Comparison of ENCODE assay signal across 22 mouse cellular contexts in genomic region chr9:69691756-69692155, GRCm38 (mm10).
DNase-seq lines count a peak whose midpoint lies in the region; ATAC-seq and TF ChIP-seq lines count a peak whose summit lies in the region.
"Had no signal": no experiment of that assay in that cellular context is flagged by ENCODE, and none has a peak within 500 bp of the region (broad histone marks: within the 10 kb centered on the region; RNA-seq: fewer than 3 reads in every experiment).

No protein-coding gene starts in this region.

- TF ChIP-seq EP300 in lung, postnatal 0 days (IDR thresholded peaks at IDR 0.05): no peak

- no peak for TF ChIP-seq CTCF in lung, embryonic 14.5 days (IDR thresholded peaks at IDR 0.05; ENCODE audit: low read depth)
- no peak for TF ChIP-seq CTCF in lung, adult 2 months (IDR thresholded peaks at IDR 0.05; ENCODE audit: insufficient read depth, low read length)
- TF ChIP-seq CTCF in lung, postnatal 0 days (IDR thresholded peaks at IDR 0.05): no peak

- ATAC-seq in lung, embryonic 14.5 days (ENCODE audit: insufficient read depth): peak; percentile 56; the same call in 1 of the 2 replicates
- peak; percentile 71 for ATAC-seq in lung, embryonic 16.5 days (ENCODE audit: low read depth)
- ATAC-seq in lung, postnatal 0 days: no peak
- ATAC-seq: activated CD4-positive, CD25-positive, alpha-beta regulatory T cell, adult 4 months; CD4-positive, CD25-positive, alpha-beta regulatory T cell, adult 4 months; Patski had no signal

- WGBS in lung, embryonic 14.5 days: 42% methylated on average over 3 of the region's 3 CpGs
- 51% methylated on average over 3 of the region's 3 CpGs for WGBS in lung, embryonic 16.5 days
- 69% methylated on average over 3 of the region's 3 CpGs for WGBS in lung, adult 2 months
- WGBS in lung, postnatal 0 days: 42% methylated on average over 3 of the region's 3 CpGs

- H3K27me3 ChIP-seq in lung, embryonic 14.5 days (ENCODE audit: insufficient read depth, low read length): no peaks in the 10 kb centered on the region
- no peaks in the 10 kb centered on the region for H3K27me3 ChIP-seq in lung, embryonic 16.5 days (ENCODE audit: control insufficient read depth, insufficient read depth, low read depth, low read length)
- H3K27me3 ChIP-seq in lung, postnatal 0 days (replicated peaks; ENCODE audit: insufficient read depth, low read length): no peaks in the 10 kb centered on the region; the same call in 1 of the 2 replicates
- H3K27me3 ChIP-seq: CH12.LX, Patski had no signal

- no peaks in the 10 kb centered on the region for H3K9me3 ChIP-seq in lung, embryonic 14.5 days (ENCODE audit: low read depth, low read length)
- no peaks in the 10 kb centered on the region for H3K9me3 ChIP-seq in lung, embryonic 16.5 days (ENCODE audit: control insufficient read depth, low read length)
- H3K9me3 ChIP-seq in lung, postnatal 0 days (ENCODE audit: low read length): no peaks in the 10 kb centered on the region
- H3K9me3 ChIP-seq: G1E had no signal

- peak; percentile 5 for DNase-seq in heart, adult 11 months
- no peak for DNase-seq in heart, adult 8-10 months (ENCODE audit: low spot score)
- peak; percentile 64 for DNase-seq in lung, embryonic 14.5 days
- DNase-seq in lung, postnatal 4 days: no peak
- DNase-seq in lung, adult 2 months: no peak
- peak; percentile 40 for DNase-seq in lung, postnatal 0 days (ENCODE audit: low spot score)
- DNase-seq in lung, adult 18-20 months: no peak
- DNase-seq: adrenal gland, adult 2 months; adrenal gland, adult 8-10 months; adrenal gland, postnatal 10 days; adrenal gland, postnatal 14 days; adrenal gland, postnatal 25 days; adrenal gland, postnatal 36 days; B cell, adult 2 months; cerebellum, adult 11 months; cerebellum, adult 11-12 months had no signal

- H3K36me3 ChIP-seq in lung, embryonic 14.5 days (ENCODE audit: insufficient read depth): no peaks in the 10 kb centered on the region
- H3K36me3 ChIP-seq in lung, embryonic 16.5 days (ENCODE audit: control insufficient read depth, insufficient read depth, low read length): no peaks in the 10 kb centered on the region
- H3K36me3 ChIP-seq in lung, postnatal 0 days (ENCODE audit: insufficient read depth, low read length): no peaks in the 10 kb centered on the region
- H3K36me3 ChIP-seq: G1E had no signal

- no peak for TF ChIP-seq POLR2A in lung, adult 2 months (IDR thresholded peaks at IDR 0.05; ENCODE audit: borderline replicate concordance, extremely low read depth, low read depth, low read length)

- no peak overlapping the region for H3K4me3 ChIP-seq in lung, embryonic 14.5 days (ENCODE audit: low read depth, low read length)
- no peak overlapping the region for H3K4me3 ChIP-seq in lung, embryonic 16.5 days (ENCODE audit: low read length)
- H3K4me3 ChIP-seq in lung, adult 2 months (replicated peaks; ENCODE audit: extremely low read depth, low read depth, low read length): no peak overlapping the region
- H3K4me3 ChIP-seq in lung, postnatal 0 days (ENCODE audit: low read depth, low read length): no peak overlapping the region

- no peak overlapping the region for H3K4me2 ChIP-seq in lung, embryonic 14.5 days
- H3K4me2 ChIP-seq in lung, embryonic 16.5 days (ENCODE audit: low read depth, low read length): no peak overlapping the region
- no peak overlapping the region for H3K4me2 ChIP-seq in lung, postnatal 0 days (replicated peaks; ENCODE audit: low read depth, low read length)

- H3K9ac ChIP-seq in lung, embryonic 14.5 days: no peak overlapping the region
- no peak overlapping the region for H3K9ac ChIP-seq in lung, embryonic 16.5 days (ENCODE audit: low read length)
- H3K9ac ChIP-seq in lung, postnatal 0 days (replicated peaks; ENCODE audit: low read depth): no peak overlapping the region

- no peaks in the 10 kb centered on the region; the same call in 1 of the 2 replicates for H3K4me1 ChIP-seq in lung, embryonic 14.5 days (ENCODE audit: insufficient read depth)
- H3K4me1 ChIP-seq in lung, embryonic 16.5 days (replicated peaks; ENCODE audit: control insufficient read depth, insufficient read depth, low read length): no peaks in the 10 kb centered on the region
- no peaks in the 10 kb centered on the region for H3K4me1 ChIP-seq in lung, adult 2 months (ENCODE audit: control insufficient read depth, insufficient read depth, low read length)
- no peaks in the 10 kb centered on the region for H3K4me1 ChIP-seq in lung, postnatal 0 days (ENCODE audit: insufficient read depth, low read depth, low read length)

- H3K27ac ChIP-seq in lung, embryonic 14.5 days (ENCODE audit: low read depth): no peak overlapping the region
- H3K27ac ChIP-seq in lung, embryonic 16.5 days (ENCODE audit: low read length): no peak overlapping the region
- H3K27ac ChIP-seq in lung, postnatal 0 days (ENCODE audit: low read length): no peak overlapping the region

Comparison
In these comparisons a context has a peak if more than half of its experiments do, and no peak if none do; other contexts are left out.
1. DNase-seq: peak in heart, adult 11 months (single experiment), lung, embryonic 14.5 days (single experiment) and lung, postnatal 0 days (single experiment); none in heart, adult 8-10 months (single experiment), lung, postnatal 4 days (0 of 2), lung, adult 2 months (single experiment) and lung, adult 18-20 months (0 of 2).